Mouse (Mus musculus) thymus, adult 2 months (tissue): ENCODE measurements around the gene Lhx1. TPM values are rescaled to one million over a fixed set of nuclear protein-coding genes. Genes with fewer than 3 reads are reported as not detected.

Experiments used
- DNase-seq: peaks from one replicate; pipeline ENCODE4 v3.0.0; 2021
- H3K27ac ChIP-seq: fragments of 200-500 bp; 2 replicates; pipeline ENCODE4 v1.5.1; 2012; ENCODE audit warnings: low read length, control low read depth; ENCODE audit not compliant: control insufficient read depth, insufficient read depth
- H3K27me3 ChIP-seq: fragments of 200-500 bp; 2 replicates; pipeline ENCODE4 v1.6.1; 2012; ENCODE audit warnings: mild to moderate bottlenecking, low read length, moderate library complexity, mixed read lengths; ENCODE audit not compliant: control insufficient read depth, insufficient read depth
- H3K36me3 ChIP-seq: fragments of 200-500 bp; 2 replicates; pipeline ENCODE4 v1.6.1; 2012; ENCODE audit warnings: mild to moderate bottlenecking, low read length, moderate library complexity; ENCODE audit not compliant: control insufficient read depth, insufficient read depth
- H3K4me1 ChIP-seq: fragments of 200-500 bp; replicated peaks from 2 replicates; pipeline ENCODE4 v1.6.1; 2012; ENCODE audit warnings: low read length; ENCODE audit not compliant: control insufficient read depth, insufficient read depth
- H3K4me3 ChIP-seq: fragments of 200-500 bp; 2 replicates; pipeline ENCODE4 v1.5.1; 2012; ENCODE audit warnings: mild to moderate bottlenecking, low read length, control low read depth, moderate library complexity; ENCODE audit not compliant: control insufficient read depth, insufficient read depth
- CTCF ChIP-seq: fragments of 200-500 bp; IDR thresholded peaks from 2 replicates; pipeline ENCODE4 v1.5.1; 2012; ENCODE audit warnings: mild to moderate bottlenecking, control low read depth, low read length, moderate library complexity, borderline replicate concordance; ENCODE audit not compliant: control insufficient read depth, poor library complexity, insufficient read depth; ENCODE audit errors: extremely low read depth
- POLR2A ChIP-seq: fragments of 200-500 bp; IDR thresholded peaks from 2 replicates; pipeline ENCODE4 v1.6.1; 2012; ENCODE audit warnings: mild to moderate bottlenecking, low read length, control low read depth, moderate library complexity; ENCODE audit not compliant: control insufficient read depth, poor library complexity, insufficient read depth; ENCODE audit errors: extremely low read depth
- WGBS: fragments of 180-500 bp; shearing (Covaris S2); methylation state at CpG from one replicate; pipeline ENCODE4 v1.1.7; 2018; 5-methylcytosine and 5-hydroxymethylcytosine counted together
- polyA plus RNA-seq: library from polyadenylated mRNA; depleted of rRNA; stranded (reverse); fragments of >200 nt; gene quantifications from 2 replicates; pipeline ENCODE4 v1.2.3, GENCODE M21; 2012

Lhx1 gene
- polyA plus RNA-seq, 1 experiment, result 0.13 TPM

GRCm38 (mm10) chr11:84522577-84523320, 2.6 kb downstream of the Lhx1 start:
- no peak for DNase-seq
- Histone ChIP-seq H3K4me3 (no peak overlapping the region), H3K4me1 (peaks cover 14% of the 10 kb centered on the region), H3K27me3 (peaks cover 65% of the 10 kb centered on the region), H3K36me3 (no peaks in the 10 kb centered on the region), H3K27ac (no peak overlapping the region)
- TF ChIP-seq POLR2A, result no peak
- TF ChIP-seq CTCF, result no peak
- 2% methylated on average over 40 of the region's 40 CpGs for WGBS

- Histone ChIP-seq H3K4me1 (peaks cover 14% of the 10 kb centered on the region), H3K27ac (no peak overlapping the region), H3K4me3 (no peak overlapping the region), H3K27me3 (peaks cover 56% of the 10 kb centered on the region), H3K36me3 (no peaks in the 10 kb centered on the region)
- TF ChIP-seq POLR2A, result no peak
- no peak for TF ChIP-seq CTCF
- 28% methylated on average over 24 of the region's 24 CpGs for WGBS
- DNase-seq, result no peak
Observed at GRCm38 (mm10) chr11:84521751-84522299, 3.5 kb downstream of the Lhx1 start.

GRCm38 (mm10) chr11:84521071-84521390, 4.3 kb downstream of the Lhx1 start:
- no peak overlapping the region for H3K4me3 ChIP-seq
- no peak for TF ChIP-seq POLR2A
- no peak for TF ChIP-seq CTCF
- peaks cover 10% of the 10 kb centered on the region for H3K4me1 ChIP-seq
- WGBS, result 59% methylated on average over 3 of the region's 3 CpGs
- peaks cover 52% of the 10 kb centered on the region for H3K27me3 ChIP-seq
- no peaks in the 10 kb centered on the region for H3K36me3 ChIP-seq
- H3K27ac ChIP-seq, result no peak overlapping the region
- no peak for DNase-seq

- H3K36me3 ChIP-seq, result no peaks in the 10 kb centered on the region
- peaks cover 50% of the 10 kb centered on the region for H3K27me3 ChIP-seq
- TF ChIP-seq POLR2A (no peak), CTCF (no peak)
- H3K4me3 ChIP-seq, result no peak overlapping the region
- WGBS, result 7% methylated on average over 31 of the region's 31 CpGs
- H3K4me1 ChIP-seq, result 0 out of 2 replicates have a peak, but pooled peaks cover 5% of the 10 kb centered on the region
- H3K27ac ChIP-seq, result no peak overlapping the region
- no peak for DNase-seq
Observed at GRCm38 (mm10) chr11:84520269-84521070, 4.9 kb downstream of the Lhx1 start.

- Histone ChIP-seq H3K4me3 (no peak overlapping the region), H3K27ac (no peak overlapping the region), H3K27me3 (peaks cover 51% of the 10 kb centered on the region), H3K4me1 (no peaks in the 10 kb centered on the region), H3K36me3 (no peaks in the 10 kb centered on the region)
- 17% methylated on average over 34 of the region's 34 CpGs for WGBS
- no peak for DNase-seq
- TF ChIP-seq CTCF (no peak), POLR2A (no peak)
Observed at GRCm38 (mm10) chr11:84519576-84520268, 5.6 kb downstream of the Lhx1 start.

- TF ChIP-seq CTCF (no peak), POLR2A (no peak)
- DNase-seq, result no peak
- 30% methylated on average over 12 of the region's 12 CpGs for WGBS
- Histone ChIP-seq H3K27me3 (peaks cover 50% of the 10 kb centered on the region), H3K4me1 (no peaks in the 10 kb centered on the region), H3K4me3 (no peak overlapping the region), H3K36me3 (no peaks in the 10 kb centered on the region), H3K27ac (no peak overlapping the region)
Observed at GRCm38 (mm10) chr11:84519036-84519435, 6.3 kb downstream of the Lhx1 start.

GRCm38 (mm10) chr11:84518261-84518660, 7.1 kb downstream of the Lhx1 start:
- Histone ChIP-seq H3K36me3 (no peaks in the 10 kb centered on the region), H3K27ac (no peak overlapping the region), H3K4me3 (no peak overlapping the region), H3K4me1 (no peaks in the 10 kb centered on the region), H3K27me3 (peaks cover 45% of the 10 kb centered on the region)
- no peak for DNase-seq
- 59% methylated on average over 5 of the region's 5 CpGs for WGBS
- TF ChIP-seq POLR2A, result no peak
- no peak for TF ChIP-seq CTCF
